Comparison of ENCODE assay signal across 8 mouse cellular contexts in genomic region chr13:21779767-21780731, GRCm38 (mm10). TPM values are rescaled to one million over a fixed set of nuclear protein-coding genes. Genes with fewer than 3 reads are reported as not detected.
DNase-seq lines count a peak whose midpoint lies in the region; ATAC-seq and TF ChIP-seq lines count a peak whose summit lies in the region.

Hist1h1b (minus strand) TSS chr13:21780625.

- WGBS in heart, embryonic 12.5 days: under 1% methylated on average over 44 of the region's 44 CpGs
- under 1% methylated on average over 44 of the region's 44 CpGs for WGBS in lung, embryonic 14.5 days
- under 1% methylated on average over 44 of the region's 44 CpGs for WGBS in neural tube, embryonic 15.5 days

- peak within 1 kb of the TSS; percentile 93 for H3K9ac ChIP-seq in heart, embryonic 12.5 days
- H3K9ac ChIP-seq in lung, embryonic 14.5 days: peak within 1 kb of the TSS; percentile 99
- H3K9ac ChIP-seq in neural tube, embryonic 15.5 days (replicated peaks): peak within 1 kb of the TSS; percentile 50

- H3K4me3 ChIP-seq in heart, embryonic 12.5 days: peak within 1 kb of the TSS; percentile 66
- H3K4me3 ChIP-seq in lung, embryonic 14.5 days (ENCODE audit: low read depth, low read length): peak within 1 kb of the TSS; percentile 70
- H3K4me3 ChIP-seq in neural tube, embryonic 15.5 days (replicated peaks): peak within 1 kb of the TSS; percentile 49

- no peaks in the 10 kb centered on the region for H3K9me3 ChIP-seq in heart, embryonic 12.5 days (replicated peaks)
- no peaks in the 10 kb centered on the region for H3K9me3 ChIP-seq in lung, embryonic 14.5 days (ENCODE audit: low read depth, low read length)
- H3K9me3 ChIP-seq in neural tube, embryonic 15.5 days (replicated peaks): no peaks in the 10 kb centered on the region

- peak; percentile 27; the same call in 1 of the 2 replicates for TF ChIP-seq POLR2A in brain, embryonic 14.5 days (IDR thresholded peaks at IDR 0.05; ENCODE audit: borderline replicate concordance, extremely low read depth, insufficient read depth, insufficient read length, poor library complexity, severe bottlenecking)

- no peaks in the 10 kb centered on the region for H3K27me3 ChIP-seq in heart, embryonic 12.5 days (replicated peaks)
- H3K27me3 ChIP-seq in lung, embryonic 14.5 days (ENCODE audit: insufficient read depth, low read length): no peaks in the 10 kb centered on the region
- peaks cover 6% of the 10 kb centered on the region; the same call in 1 of the 2 replicates for H3K27me3 ChIP-seq in neural tube, embryonic 15.5 days (replicated peaks)

- peaks cover 23% of the 10 kb centered on the region for H3K4me1 ChIP-seq in heart, embryonic 12.5 days (replicated peaks)
- H3K4me1 ChIP-seq in lung, embryonic 14.5 days (ENCODE audit: insufficient read depth): peaks cover 4% of the 10 kb centered on the region; the same call in 1 of the 2 replicates
- peaks cover 33% of the 10 kb centered on the region for H3K4me1 ChIP-seq in neural tube, embryonic 15.5 days

- peak; percentile 47 for ATAC-seq in erythroblast, adult 5-6 weeks (replicated peaks; ENCODE audit: low FRiP score, poor library complexity, severe bottlenecking)
- ATAC-seq in heart, embryonic 12.5 days (ENCODE audit: insufficient number of reproducible peaks, low FRiP score): peak; percentile 69; the same call in 1 of the 2 replicates
- ATAC-seq in lung, embryonic 14.5 days (ENCODE audit: insufficient read depth): peak; percentile 55
- ATAC-seq in neural tube, embryonic 15.5 days (ENCODE audit: low FRiP score): peak; percentile 4; the same call in 1 of the 2 replicates

- peak within 1 kb of the TSS; percentile 91 for H3K27ac ChIP-seq in heart, embryonic 12.5 days (ENCODE audit: poor library complexity, severe bottlenecking)
- peak within 1 kb of the TSS; percentile 100 for H3K27ac ChIP-seq in lung, embryonic 14.5 days (ENCODE audit: low read depth)
- H3K27ac ChIP-seq in neural tube, embryonic 15.5 days (replicated peaks): peak within 1 kb of the TSS; percentile 60

- no peaks in the 10 kb centered on the region for H3K36me3 ChIP-seq in heart, embryonic 12.5 days
- H3K36me3 ChIP-seq in lung, embryonic 14.5 days (ENCODE audit: insufficient read depth): no peaks in the 10 kb centered on the region
- H3K36me3 ChIP-seq in neural tube, embryonic 15.5 days: no peaks in the 10 kb centered on the region

- peak within 1 kb of the TSS; percentile 88 for H3K4me2 ChIP-seq in heart, embryonic 12.5 days
- H3K4me2 ChIP-seq in lung, embryonic 14.5 days: peak within 1 kb of the TSS; percentile 88
- peak within 1 kb of the TSS; percentile 89 for H3K4me2 ChIP-seq in neural tube, embryonic 15.5 days

- no peak for TF ChIP-seq CTCF in brain, embryonic 14.5 days (IDR thresholded peaks at IDR 0.05; ENCODE audit: borderline replicate concordance, extremely low read depth, insufficient read depth, insufficient read length)
- TF ChIP-seq CTCF in lung, embryonic 14.5 days (IDR thresholded peaks at IDR 0.05; ENCODE audit: low read depth): no peak

- peak; percentile 14 for DNase-seq in CD8-positive naive resting alpha-beta T cell, adult 2 months (ENCODE audit: low read depth in 2 of 2, low spot score in 2 of 2)
- peak; percentile 91 for DNase-seq in brain, embryonic 14.5 days (ENCODE audit: low read depth)
- DNase-seq in kidney, postnatal 36 days: peak; percentile 29 to 45
- DNase-seq in lung, embryonic 14.5 days: peak; percentile 96
- DNase-seq in testis, postnatal 14 days (ENCODE audit: low spot score): peak; percentile 64

RNA-seq across cellular contexts. Expression of gene Hist1h1b, which starts in this region (rescaled TPM):
- polyA plus RNA-seq in brain, embryonic 14.5 days (2012; rRNA removed): 4.3 and 4.5 TPM in 2 replicates
- 491 and 530 TPM in 2 replicates for total RNA-seq in erythroblast, adult 5-6 weeks (2015; ENCODE audit: low replicate concordance)
- 1,333 and 2,653 TPM in 2 replicates for total RNA-seq in erythroblast, adult 5-6 weeks (2017; ENCODE audit: low replicate concordance)
- 12.4 and 12.5 TPM in 2 replicates for polyA plus RNA-seq in heart, embryonic 12.5 days (2016; fragmentation: Nextera tagmentation; extraction: Ambion mirVana)
- polyA plus RNA-seq in lung, embryonic 14.5 days (2014; fragmentation: Nextera tagmentation; extraction: Ambion mirVana): 18.5 and 19.7 TPM in 2 replicates
- polyA plus RNA-seq in neural tube, embryonic 15.5 days (2015; fragmentation: Nextera tagmentation; extraction: Ambion mirVana): 2.2 and 5.8 TPM in 2 replicates

Comparison
In these comparisons a context has a peak if more than half of its experiments do, and no peak if none do; other contexts are left out.
1. Peak in every context shown above with its lines: DNase-seq, ATAC-seq, H3K4me3 ChIP-seq and H3K27ac ChIP-seq.
2. DNase-seq: peak in every context shown above with its lines; median percentile 96 in lung, embryonic 14.5 days; 91 in brain, embryonic 14.5 days; 64 in testis, postnatal 14 days; 37 in kidney, postnatal 36 days; 14 in CD8-positive naive resting alpha-beta T cell, adult 2 months.
3. ATAC-seq: peak in every context shown above with its lines; median percentile 69 in heart, embryonic 12.5 days; 55 in lung, embryonic 14.5 days; 47 in erythroblast, adult 5-6 weeks; 4 in neural tube, embryonic 15.5 days.